In genomic region chr13:48513003-48513929, GRCm38 (mm10) we compare ENCODE assay signal across 7 mouse cellular contexts. TPM values are rescaled to one million over a fixed set of nuclear protein-coding genes. Genes with fewer than 3 reads are reported as not detected.
DNase-seq lines count a peak whose midpoint lies in the region; ATAC-seq lines count a peak whose summit lies in the region.

Gene Zfp169, minus strand, starts transcription at chr13:48513451.
Gene A830005F24Rik, plus strand, starts transcription at chr13:48513570.

- peak within 1 kb of the TSS; percentile 78 for H3K4me3 ChIP-seq in intestine, embryonic 15.5 days (replicated peaks)
- H3K4me3 ChIP-seq in midbrain, embryonic 10.5 days, result peak within 1 kb of the TSS; percentile 86

- H3K9me3 ChIP-seq in intestine, embryonic 15.5 days, result no peaks in the 10 kb centered on the region
- H3K9me3 ChIP-seq in midbrain, embryonic 10.5 days (replicated peaks), result no peaks in the 10 kb centered on the region

- peak; percentile 99 for ATAC-seq in intestine, embryonic 15.5 days

- no peaks in the 10 kb centered on the region for H3K27me3 ChIP-seq in intestine, embryonic 15.5 days (replicated peaks)
- no peaks in the 10 kb centered on the region for H3K27me3 ChIP-seq in midbrain, embryonic 10.5 days (ENCODE audit: low read depth, poor library complexity, severe bottlenecking)

- peaks cover 4% of the 10 kb centered on the region; the same call in 1 of the 2 replicates for H3K4me1 ChIP-seq in intestine, embryonic 15.5 days (replicated peaks)
- peaks cover 20% of the 10 kb centered on the region for H3K4me1 ChIP-seq in midbrain, embryonic 10.5 days

- intact Hi-C loops in left cerebral cortex, postnatal 25 days (cut with DNase I), result no loop called here

- 2% methylated on average over 34 of the region's 34 CpGs for WGBS in intestine, embryonic 15.5 days
- WGBS in midbrain, embryonic 10.5 days, result 3% methylated on average over 34 of the region's 34 CpGs

- H3K27ac ChIP-seq in intestine, embryonic 15.5 days, result 0 out of 2 replicates have a peak within 1 kb of the TSS, but pooled peaks have one; percentile 32
- peak within 1 kb of the TSS; percentile 82 for H3K27ac ChIP-seq in midbrain, embryonic 10.5 days (replicated peaks)

- no peaks in the 10 kb centered on the region for H3K36me3 ChIP-seq in intestine, embryonic 15.5 days
- H3K36me3 ChIP-seq in midbrain, embryonic 10.5 days, result no peaks in the 10 kb centered on the region

- peak; percentile 67 for DNase-seq in adrenal gland, adult 18-20 months (ENCODE audit: low spot score in 2 of 2)
- peak; percentile 92 for DNase-seq in embryo, embryonic 10.5 days (ENCODE audit: low spot score)
- peak; percentile 82 for DNase-seq in gastrocnemius, postnatal 25 days
- peak; percentile 91 to 96 for DNase-seq in left cerebral cortex, postnatal 25 days (ENCODE audit: low spot score in 2 of 2)
- peak; percentile 81 for DNase-seq in midbrain, embryonic 10.5 days (ENCODE audit: low spot score)
- peak; percentile 77 for DNase-seq in right cerebral cortex, postnatal 4 days

- peak within 1 kb of the TSS; percentile 82 for H3K4me2 ChIP-seq in intestine, embryonic 15.5 days (replicated peaks)

- peak within 1 kb of the TSS; percentile 77 for H3K9ac ChIP-seq in intestine, embryonic 15.5 days

RNA-seq across cellular contexts. Expression of gene Zfp169, which starts in this region (rescaled TPM):
- total RNA-seq in adrenal gland, adult 18-20 months (2021), result 1 to 10 TPM; 7.2 to 7.4 TPM
- total RNA-seq in gastrocnemius, postnatal 25 days (2021), result 1 to 10 TPM; 2.0 to 2.2 TPM
- polyA plus RNA-seq in intestine, embryonic 15.5 days (2015; fragmentation: Nextera tagmentation; extraction: Ambion mirVana), result 3.0 and 3.1 TPM in 2 replicates
- total RNA-seq in left cerebral cortex, postnatal 25 days (2021), result 10 to 100 TPM; 20.8 to 22.7 TPM
- 4.7 TPM in 2 replicates for polyA plus RNA-seq in midbrain, embryonic 10.5 days (2016; fragmentation: Nextera tagmentation; extraction: Ambion mirVana)

RNA-seq across cellular contexts. Expression of gene A830005F24Rik, which starts in this region (rescaled TPM):
- total RNA-seq in adrenal gland, adult 18-20 months (2021), result not detected
- not detected for total RNA-seq in gastrocnemius, postnatal 25 days (2021)
- polyA plus RNA-seq in intestine, embryonic 15.5 days (2015; fragmentation: Nextera tagmentation; extraction: Ambion mirVana), result 0.37 and 0.99 TPM in 2 replicates
- 1 to 10 TPM; 1.6 to 1.8 TPM for total RNA-seq in left cerebral cortex, postnatal 25 days (2021)
- 2.1 and 3.1 TPM in 2 replicates for polyA plus RNA-seq in midbrain, embryonic 10.5 days (2016; fragmentation: Nextera tagmentation; extraction: Ambion mirVana)

Comparison
In these comparisons a context has a peak if more than half of its experiments do, and no peak if none do; other contexts are left out.
1. Peak in every context shown above with its lines: DNase-seq, ATAC-seq, H3K4me3 ChIP-seq and H3K27ac ChIP-seq.